Mouse (Mus musculus): ENCODE data around the gene Gm28047. TPM values are rescaled to one million over a fixed set of nuclear protein-coding genes. Genes with fewer than 3 reads are reported as not detected.

Gm28047 gene
- polyA plus RNA-seq, 1 experiment, result not detected

- Histone ChIP-seq H3ac (ENCODE audit: control insufficient read depth, insufficient read length) (no peak overlapping the region), H3K4me2 (ENCODE audit: low read depth) (no peak overlapping the region), H3K27me3 (ENCODE audit: control insufficient read depth, insufficient read depth, insufficient read length) (no peaks in the 10 kb centered on the region), H3K36me3 (ENCODE audit: control insufficient read depth, insufficient read depth) (peaks cover 15% of the 10 kb centered on the region), H3K79me2 (ENCODE audit: control insufficient read depth, insufficient read depth) (no peaks in the 10 kb centered on the region), H3K4me3 (no peak overlapping the region)
- TF ChIP-seq POLR2AphosphoS2 (IDR thresholded peaks at IDR 0.05; ENCODE audit: insufficient read length, low read depth) (peak; percentile 66), REST (IDR thresholded peaks at IDR 0.05; ENCODE audit: insufficient read depth, insufficient read length) (no peak)
Measured at GRCm38 (mm10) chr15:102508336-102508735, 116.5 kb downstream of the Gm28047 start.

DNA sequence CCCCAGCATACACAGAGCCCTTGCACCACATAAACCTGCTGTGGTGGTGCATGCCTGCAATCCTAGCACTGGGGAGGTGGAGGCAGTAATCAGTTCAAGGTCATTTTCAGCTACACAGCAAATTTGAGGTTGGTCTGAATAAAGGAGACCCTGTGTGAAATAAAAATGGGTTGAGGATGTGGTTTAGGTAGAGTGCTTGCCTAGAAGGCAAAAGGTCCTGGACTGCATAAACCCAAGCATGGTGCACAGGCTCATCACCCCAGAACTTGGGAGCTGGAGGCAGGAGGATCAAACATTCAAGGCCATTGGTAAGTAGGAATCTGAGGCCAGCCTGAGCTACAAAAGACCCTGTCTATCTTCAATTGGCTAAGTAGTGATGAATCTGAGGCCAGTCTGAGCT lies 117.3 kb downstream of the Gm28047 start:
- Histone ChIP-seq H3K4me2 (ENCODE audit: low read depth) (no peak overlapping the region), H3ac (ENCODE audit: control insufficient read depth, insufficient read length) (no peak overlapping the region), H3K36me3 (ENCODE audit: control insufficient read depth, insufficient read depth) (peaks cover 23% of the 10 kb centered on the region), H3K79me2 (ENCODE audit: control insufficient read depth, insufficient read depth) (no peaks in the 10 kb centered on the region), H3K4me3 (no peak overlapping the region), H3K27me3 (ENCODE audit: control insufficient read depth, insufficient read depth, insufficient read length) (no peaks in the 10 kb centered on the region)
- peak; percentile 23 for TF ChIP-seq POLR2A (IDR thresholded peaks at IDR 0.05; ENCODE audit: insufficient read length, low read depth)
- peak; percentile 31 for TF ChIP-seq POLR2AphosphoS2 (IDR thresholded peaks at IDR 0.05; ENCODE audit: insufficient read length, low read depth)
- no peak for TF ChIP-seq TCF12 (IDR thresholded peaks at IDR 0.05; ENCODE audit: insufficient read depth, poor library complexity, severe bottlenecking)

DNA sequence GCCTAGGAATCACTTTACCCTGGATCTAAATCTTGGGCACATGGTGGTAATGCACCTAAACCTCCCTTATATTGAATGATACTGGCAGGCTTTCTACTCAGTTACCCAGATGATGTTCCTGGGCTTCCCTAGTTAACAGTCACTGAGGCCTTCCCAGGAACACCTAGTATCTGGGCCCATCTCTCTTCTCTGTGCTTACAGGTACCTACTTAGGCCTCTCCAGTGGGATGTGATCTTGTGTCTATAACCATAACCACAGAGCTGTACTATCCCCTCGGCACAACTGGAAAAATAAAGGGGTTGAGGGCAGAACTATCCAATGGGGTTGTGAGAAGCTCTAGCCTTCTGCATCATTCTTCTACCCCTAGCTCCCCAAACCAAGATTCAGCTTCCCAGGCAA lies 118.0 kb downstream of the Gm28047 start:
- H3K4me3 ChIP-seq, result no peak overlapping the region
- no peaks in the 10 kb centered on the region for H3K79me2 ChIP-seq (ENCODE audit: control insufficient read depth, insufficient read depth)
- no peak overlapping the region for H3K4me2 ChIP-seq (ENCODE audit: low read depth)
- TF ChIP-seq SRF (IDR thresholded peaks at IDR 0.05; ENCODE audit: control insufficient read depth, insufficient read length, low read depth) (no peak), POLR2A (IDR thresholded peaks at IDR 0.05; ENCODE audit: insufficient read length, low read depth) (no peak), MYOD1 (IDR thresholded peaks at IDR 0.05; ENCODE audit: control insufficient read depth in 1 of 3, insufficient read length in 2 of 3, low read depth in 2 of 3) (no peak), MYOG (IDR thresholded peaks at IDR 0.05; ENCODE audit: control insufficient read depth in 1 of 3, insufficient read depth in 1 of 3, insufficient read length in 2 of 3, low read depth in 2 of 3) (no peak), REST (IDR thresholded peaks at IDR 0.05; ENCODE audit: insufficient read depth, insufficient read length) (no peak), POLR2AphosphoS2 (IDR thresholded peaks at IDR 0.05; ENCODE audit: insufficient read length, low read depth) (peak; percentile 52)
- H3ac ChIP-seq (ENCODE audit: control insufficient read depth, insufficient read length), result no peak overlapping the region
- no peaks in the 10 kb centered on the region for H3K27me3 ChIP-seq (ENCODE audit: control insufficient read depth, insufficient read depth, insufficient read length)
- H3K36me3 ChIP-seq (ENCODE audit: control insufficient read depth, insufficient read depth), result peaks cover 30% of the 10 kb centered on the region

- H3K4me3 ChIP-seq, result no peak overlapping the region
- peaks cover 34% of the 10 kb centered on the region for H3K36me3 ChIP-seq (ENCODE audit: control insufficient read depth, insufficient read depth)
- TF ChIP-seq MAX (IDR thresholded peaks at IDR 0.05; ENCODE audit: low read depth) (no peak), POLR2A (IDR thresholded peaks at IDR 0.05; ENCODE audit: insufficient read length, low read depth) (no peak), TCF3 (IDR thresholded peaks at IDR 0.05; ENCODE audit: insufficient read length, low read depth) (no peak), POLR2AphosphoS2 (IDR thresholded peaks at IDR 0.05; ENCODE audit: insufficient read length, low read depth) (no peak)
- no peaks in the 10 kb centered on the region for H3K27me3 ChIP-seq (ENCODE audit: control insufficient read depth, insufficient read depth, insufficient read length)
- no peaks in the 10 kb centered on the region for H3K79me2 ChIP-seq (ENCODE audit: control insufficient read depth, insufficient read depth)
- H3K4me2 ChIP-seq (ENCODE audit: low read depth), result no peak overlapping the region
- no peak overlapping the region for H3ac ChIP-seq (ENCODE audit: control insufficient read depth, insufficient read length)
Measured at GRCm38 (mm10) chr15:102506464-102506830, 118.4 kb downstream of the Gm28047 start.

- Histone ChIP-seq H3K4me3 (no peak overlapping the region), H3K79me2 (ENCODE audit: control insufficient read depth, insufficient read depth) (no peaks in the 10 kb centered on the region), H3K36me3 (ENCODE audit: control insufficient read depth, insufficient read depth) (peaks cover 38% of the 10 kb centered on the region), H3K27me3 (ENCODE audit: control insufficient read depth, insufficient read depth, insufficient read length) (no peaks in the 10 kb centered on the region), H3ac (ENCODE audit: control insufficient read depth, insufficient read length) (no peak overlapping the region), H3K4me2 (ENCODE audit: low read depth) (no peak overlapping the region)
- TF ChIP-seq POLR2AphosphoS2 (IDR thresholded peaks at IDR 0.05; ENCODE audit: insufficient read length, low read depth) (peak; percentile 48), MYOD1 (IDR thresholded peaks at IDR 0.05; ENCODE audit: control insufficient read depth in 1 of 3, insufficient read length in 2 of 3, low read depth in 2 of 3) (no peak), MYOG (IDR thresholded peaks at IDR 0.05; ENCODE audit: control insufficient read depth in 1 of 3, insufficient read depth in 1 of 3, insufficient read length in 2 of 3, low read depth in 2 of 3) (no peak), POLR2A (IDR thresholded peaks at IDR 0.05; ENCODE audit: insufficient read length, low read depth) (peak; percentile 11)
Measured at GRCm38 (mm10) chr15:102505770-102506463, 119.0 kb downstream of the Gm28047 start.

DNA sequence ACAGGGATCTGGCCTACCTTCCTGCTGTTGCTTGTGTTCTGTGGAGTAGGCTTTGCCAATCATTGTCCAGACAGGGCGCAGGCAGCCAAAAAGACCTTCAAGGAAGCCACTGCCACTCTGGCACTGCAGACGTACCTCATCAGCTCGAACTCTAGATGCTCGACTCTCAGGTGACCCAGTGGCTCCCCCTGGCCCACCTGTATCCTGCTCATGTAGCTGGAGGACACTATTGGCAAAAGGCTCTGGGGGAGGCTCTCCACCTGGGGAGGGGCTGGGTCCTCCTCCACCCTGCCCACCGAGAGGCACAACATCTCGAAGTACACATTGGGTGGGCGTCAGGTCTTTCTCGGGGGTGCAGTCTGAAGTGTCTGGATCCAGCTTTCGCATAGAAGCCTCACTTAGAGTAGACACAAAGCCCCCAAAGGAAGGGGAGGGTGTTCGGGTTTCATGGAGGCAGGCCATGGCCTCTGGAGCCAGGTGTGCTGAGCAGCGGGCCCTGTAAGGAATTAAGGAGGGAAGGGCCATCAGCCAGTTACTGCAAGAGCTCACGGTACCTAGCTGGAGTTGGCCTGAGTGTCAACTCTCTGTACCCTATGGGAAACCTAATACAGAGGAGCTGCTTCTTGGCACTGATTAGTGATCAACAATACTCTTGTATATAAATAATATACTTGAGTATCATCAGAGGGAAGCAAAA lies 119.6 kb downstream of the Gm28047 start:
- H3K4me2 ChIP-seq (ENCODE audit: low read depth), result no peak overlapping the region
- no peak for TF ChIP-seq MYOG (IDR thresholded peaks at IDR 0.05; ENCODE audit: control insufficient read depth in 1 of 3, insufficient read depth in 1 of 3, insufficient read length in 2 of 3, low read depth in 2 of 3)
- TF ChIP-seq MAX (IDR thresholded peaks at IDR 0.05; ENCODE audit: low read depth), result no peak
- peak; percentile 93 for TF ChIP-seq POLR2AphosphoS2 (IDR thresholded peaks at IDR 0.05; ENCODE audit: insufficient read length, low read depth)
- TF ChIP-seq SRF (IDR thresholded peaks at IDR 0.05; ENCODE audit: control insufficient read depth, insufficient read length, low read depth), result no peak
- TF ChIP-seq CEBPB (IDR thresholded peaks at IDR 0.05; ENCODE audit: insufficient read depth, poor library complexity, severe bottlenecking), result no peak
- no peak for TF ChIP-seq MYOD1 (IDR thresholded peaks at IDR 0.05; ENCODE audit: control insufficient read depth in 1 of 3, insufficient read length in 2 of 3, low read depth in 2 of 3)
- peak; percentile 43 for TF ChIP-seq POLR2A (IDR thresholded peaks at IDR 0.05; ENCODE audit: insufficient read length, low read depth)
- no peak for TF ChIP-seq USF1 (IDR thresholded peaks at IDR 0.05; ENCODE audit: low read depth)
- no peak for TF ChIP-seq REST (IDR thresholded peaks at IDR 0.05; ENCODE audit: insufficient read depth, insufficient read length)
- no peak for TF ChIP-seq TCF12 (IDR thresholded peaks at IDR 0.05; ENCODE audit: insufficient read depth, poor library complexity, severe bottlenecking)
- no peak for TF ChIP-seq E2F4 (IDR thresholded peaks at IDR 0.05; ENCODE audit: insufficient read depth)
- no peaks in the 10 kb centered on the region for H3K79me2 ChIP-seq (ENCODE audit: control insufficient read depth, insufficient read depth)
- no peak overlapping the region for H3K4me3 ChIP-seq
- no peak overlapping the region for H3ac ChIP-seq (ENCODE audit: control insufficient read depth, insufficient read length)
- H3K36me3 ChIP-seq (ENCODE audit: control insufficient read depth, insufficient read depth), result peaks cover 45% of the 10 kb centered on the region
- H3K27me3 ChIP-seq (ENCODE audit: control insufficient read depth, insufficient read depth, insufficient read length), result no peaks in the 10 kb centered on the region
